Mouse (Mus musculus): Measurements from ENCODE around the gene Ndst2. TPM values are rescaled to one million over a fixed set of nuclear protein-coding genes. Genes with fewer than 3 reads are reported as not detected.

Ndst2 gene
- total and polyA plus RNA-seq, 2 experiments from 2014 or later: 8.5 to 20.3 TPM

DNA sequence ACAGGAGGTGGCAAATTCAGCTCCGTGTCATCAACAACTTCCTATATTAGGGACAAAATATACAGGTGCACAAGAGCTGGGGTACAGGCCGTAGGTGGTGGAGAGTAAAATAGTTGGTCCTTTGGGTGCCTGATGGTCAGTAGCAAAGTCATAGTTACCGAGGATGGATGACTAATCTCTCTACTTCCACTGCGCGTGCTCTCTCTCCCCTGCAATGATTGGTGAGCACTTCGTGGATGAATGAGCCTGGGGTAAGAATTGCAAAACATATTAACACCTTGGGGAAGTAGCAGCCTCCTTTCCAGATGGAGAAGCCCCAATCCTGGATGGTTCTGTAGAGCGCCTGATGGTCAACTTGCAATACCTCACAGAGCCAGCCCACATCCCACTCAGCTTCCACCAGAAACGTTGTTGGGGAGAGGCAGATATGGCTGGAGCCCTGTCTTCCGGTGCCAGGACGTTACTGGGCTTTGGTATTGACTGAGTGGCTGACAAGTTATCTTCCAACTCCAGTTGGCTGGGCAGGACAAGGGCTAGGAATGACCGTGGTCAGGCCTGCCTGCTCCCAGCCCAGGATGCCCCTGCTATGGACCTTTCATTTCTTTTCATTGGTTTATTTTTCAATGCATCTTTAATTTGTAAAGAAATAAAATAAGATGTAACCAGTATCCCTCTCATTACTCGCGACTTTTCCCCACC is 40.0 kb downstream of the Ndst2 start:
- DNase-seq (ENCODE audit: low spot score) (no peak), ATAC-seq (ENCODE audit: insufficient read depth, low read depth) (no peak; the same call in 1 of the 2 replicates)
- H3K4me2 ChIP-seq (ENCODE audit: low read depth, low read length): peak overlapping the region; percentile 81
- H3K27ac ChIP-seq (ENCODE audit: low read depth): peak overlapping the region; percentile 93
- peaks cover 53% of the 10 kb centered on the region for H3K36me3 ChIP-seq (replicated peaks; ENCODE audit: control insufficient read depth, insufficient read depth, low read length)
- no peaks in the 10 kb centered on the region for H3K9me3 ChIP-seq (replicated peaks; ENCODE audit: control insufficient read depth, low read length)
- H3K9ac ChIP-seq (replicated peaks; ENCODE audit: low read depth, low read length): peak overlapping the region; percentile 83
- TF ChIP-seq EP300 (IDR thresholded peaks at IDR 0.05; ENCODE audit: low read depth): no peak
- WGBS: 37% methylated on average over 13 of the region's 13 CpGs
- H3K27me3 ChIP-seq (ENCODE audit: control insufficient read depth, insufficient read depth, low read length): no peaks in the 10 kb centered on the region
- peaks cover 22% of the 10 kb centered on the region for H3K4me1 ChIP-seq (ENCODE audit: control insufficient read depth, insufficient read depth)
- peak overlapping the region; percentile 94 for H3K4me3 ChIP-seq (ENCODE audit: low read depth, low read length)

DNA sequence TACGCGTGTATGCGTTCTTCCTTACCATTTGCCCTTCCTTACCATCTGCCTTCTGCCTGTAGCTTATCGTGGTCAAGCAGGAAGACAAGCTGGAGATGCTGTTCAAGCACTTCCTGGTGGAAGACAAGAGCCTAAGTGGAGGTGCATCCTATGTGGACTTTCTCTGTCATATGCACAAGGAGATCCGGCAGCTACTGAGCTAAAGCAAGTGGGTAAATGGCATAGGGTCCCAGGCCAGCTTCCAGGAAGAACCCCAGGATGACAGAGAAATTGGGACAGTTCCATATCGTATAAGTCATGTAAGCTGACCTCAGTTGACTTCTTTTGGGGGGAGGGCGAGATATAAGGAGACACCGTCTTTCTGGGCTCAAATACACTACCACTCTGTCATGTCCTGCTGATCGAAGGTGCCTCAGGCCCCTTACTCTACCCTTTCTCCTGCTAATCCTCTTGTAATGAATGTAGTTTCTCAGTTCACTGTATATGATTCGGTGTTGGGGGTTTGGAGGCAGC is 40.7 kb downstream of the Ndst2 start:
- no peak overlapping the region for H3K4me2 ChIP-seq (ENCODE audit: low read depth, low read length)
- peaks cover 18% of the 10 kb centered on the region for H3K4me1 ChIP-seq (ENCODE audit: control insufficient read depth, insufficient read depth)
- WGBS: 79% methylated on average over 10 of the region's 10 CpGs
- peaks cover 56% of the 10 kb centered on the region for H3K36me3 ChIP-seq (replicated peaks; ENCODE audit: control insufficient read depth, insufficient read depth, low read length)
- no peaks in the 10 kb centered on the region for H3K27me3 ChIP-seq (ENCODE audit: control insufficient read depth, insufficient read depth, low read length)
- H3K9ac ChIP-seq (replicated peaks; ENCODE audit: low read depth, low read length): no peak overlapping the region
- no peak for TF ChIP-seq CTCF (IDR thresholded peaks at IDR 0.05; ENCODE audit: low read depth)
- TF ChIP-seq EP300 (IDR thresholded peaks at IDR 0.05; ENCODE audit: low read depth): no peak
- DNase-seq (ENCODE audit: low spot score) (no peak), ATAC-seq (ENCODE audit: insufficient read depth, low read depth) (no peak)
- H3K9me3 ChIP-seq (replicated peaks; ENCODE audit: control insufficient read depth, low read length): no peaks in the 10 kb centered on the region
- H3K27ac ChIP-seq (ENCODE audit: low read depth): no peak overlapping the region
- H3K4me3 ChIP-seq (ENCODE audit: low read depth, low read length): no peak overlapping the region

DNA sequence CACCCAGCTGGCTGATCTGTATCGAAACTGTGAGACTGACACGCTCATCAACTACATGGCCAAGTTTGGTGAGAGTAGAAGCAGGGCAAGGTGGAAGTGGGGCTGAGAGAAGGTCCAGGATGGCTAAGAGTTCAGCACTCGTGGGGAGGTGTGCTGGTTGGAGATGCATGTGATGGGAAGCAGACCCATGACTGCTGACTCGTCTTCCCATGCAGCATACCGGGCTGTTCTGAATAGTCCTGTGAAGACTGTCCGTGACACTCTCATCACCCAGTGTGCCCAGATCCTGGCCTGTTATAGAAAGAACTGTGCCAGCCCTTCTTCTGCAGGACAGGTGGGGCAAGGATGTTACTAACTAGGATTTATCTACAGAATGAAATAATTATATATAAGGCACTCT is 42.6 kb downstream of the Ndst2 start:
- WGBS: 84% methylated on average over 6 of the region's 6 CpGs
- Histone ChIP-seq H3K4me1 (ENCODE audit: control insufficient read depth, insufficient read depth) (peaks cover 11% of the 10 kb centered on the region), H3K4me2 (ENCODE audit: low read depth, low read length) (no peak overlapping the region), H3K9me3 (replicated peaks; ENCODE audit: control insufficient read depth, low read length) (no peaks in the 10 kb centered on the region), H3K36me3 (replicated peaks; ENCODE audit: control insufficient read depth, insufficient read depth, low read length) (peaks cover 74% of the 10 kb centered on the region), H3K27me3 (ENCODE audit: control insufficient read depth, insufficient read depth, low read length) (no peaks in the 10 kb centered on the region), H3K4me3 (ENCODE audit: low read depth, low read length) (no peak overlapping the region), H3K27ac (ENCODE audit: low read depth) (no peak overlapping the region), H3K9ac (replicated peaks; ENCODE audit: low read depth, low read length) (no peak overlapping the region)
- TF ChIP-seq EP300 (IDR thresholded peaks at IDR 0.05; ENCODE audit: low read depth) (no peak), CTCF (IDR thresholded peaks at IDR 0.05; ENCODE audit: low read depth) (no peak)
- DNase-seq (ENCODE audit: low spot score) (no peak), ATAC-seq (ENCODE audit: insufficient read depth, low read depth) (no peak)

- H3K4me2 ChIP-seq (ENCODE audit: low read depth, low read length): no peak overlapping the region
- H3K36me3 ChIP-seq (replicated peaks; ENCODE audit: control insufficient read depth, insufficient read depth, low read length): peaks cover 99% of the 10 kb centered on the region
- DNase-seq (ENCODE audit: low spot score): no peak
- no peak overlapping the region for H3K27ac ChIP-seq (ENCODE audit: low read depth)
- no peak for ATAC-seq (ENCODE audit: insufficient read depth, low read depth)
- WGBS: 81% methylated on average over 2 of the region's 2 CpGs
- no peaks in the 10 kb centered on the region for H3K9me3 ChIP-seq (replicated peaks; ENCODE audit: control insufficient read depth, low read length)
- H3K9ac ChIP-seq (replicated peaks; ENCODE audit: low read depth, low read length): no peak overlapping the region
- no peak for TF ChIP-seq CTCF (IDR thresholded peaks at IDR 0.05; ENCODE audit: low read depth)
- TF ChIP-seq EP300 (IDR thresholded peaks at IDR 0.05; ENCODE audit: low read depth): no peak
- H3K4me3 ChIP-seq (ENCODE audit: low read depth, low read length): no peak overlapping the region
- no peaks in the 10 kb centered on the region for H3K4me1 ChIP-seq (ENCODE audit: control insufficient read depth, insufficient read depth)
- no peaks in the 10 kb centered on the region for H3K27me3 ChIP-seq (ENCODE audit: control insufficient read depth, insufficient read depth, low read length)
Observed at GRCm38 (mm10) chr14:20689009-20689408, 45.4 kb downstream of the Ndst2 start.

- Histone ChIP-seq H3K9ac (replicated peaks; ENCODE audit: low read depth, low read length) (no peak overlapping the region), H3K27me3 (ENCODE audit: control insufficient read depth, insufficient read depth, low read length) (no peaks in the 10 kb centered on the region), H3K27ac (ENCODE audit: low read depth) (no peak overlapping the region), H3K9me3 (replicated peaks; ENCODE audit: control insufficient read depth, low read length) (no peaks in the 10 kb centered on the region), H3K4me3 (ENCODE audit: low read depth, low read length) (no peak overlapping the region), H3K36me3 (replicated peaks; ENCODE audit: control insufficient read depth, insufficient read depth, low read length) (peaks cover 96% of the 10 kb centered on the region), H3K4me1 (ENCODE audit: control insufficient read depth, insufficient read depth) (no peaks in the 10 kb centered on the region; the same call in 1 of the 2 replicates), H3K4me2 (ENCODE audit: low read depth, low read length) (no peak overlapping the region)
- TF ChIP-seq EP300 (IDR thresholded peaks at IDR 0.05; ENCODE audit: low read depth) (no peak), CTCF (IDR thresholded peaks at IDR 0.05; ENCODE audit: low read depth) (no peak)
- DNase-seq (ENCODE audit: low spot score): no peak
- WGBS: 97% methylated on average over 3 of the region's 3 CpGs
- no peak for ATAC-seq (ENCODE audit: insufficient read depth, low read depth)
Observed at GRCm38 (mm10) chr14:20686576-20686975, 47.8 kb downstream of the Ndst2 start.

DNA sequence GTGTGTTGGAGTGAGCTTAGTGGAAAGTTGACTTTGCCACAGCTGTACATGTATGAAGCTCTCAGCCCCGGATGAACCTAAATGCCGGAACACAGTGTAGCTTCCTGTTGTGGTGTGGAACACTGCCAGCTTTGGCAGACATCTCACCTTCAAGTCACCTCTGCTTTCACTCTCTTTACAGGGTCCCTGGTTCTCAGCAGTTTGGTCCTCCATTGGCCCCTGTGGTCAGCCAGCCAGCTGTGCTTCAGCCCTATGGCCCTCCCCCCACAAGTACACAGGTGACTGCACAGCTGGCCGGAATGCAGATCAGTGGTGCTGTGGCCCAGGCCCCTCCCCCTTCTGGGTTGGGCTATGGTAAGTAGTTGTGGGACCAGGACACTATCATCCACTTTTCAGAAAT is 51.9 kb downstream of the Ndst2 start:
- Histone ChIP-seq H3K9me3 (replicated peaks; ENCODE audit: control insufficient read depth, low read length) (no peaks in the 10 kb centered on the region), H3K4me2 (ENCODE audit: low read depth, low read length) (no peak overlapping the region), H3K36me3 (replicated peaks; ENCODE audit: control insufficient read depth, insufficient read depth, low read length) (peaks cover 97% of the 10 kb centered on the region), H3K4me1 (ENCODE audit: control insufficient read depth, insufficient read depth) (no peaks in the 10 kb centered on the region; the same call in 1 of the 2 replicates), H3K9ac (replicated peaks; ENCODE audit: low read depth, low read length) (no peak overlapping the region), H3K27ac (ENCODE audit: low read depth) (peak overlapping the region; percentile 56), H3K27me3 (ENCODE audit: control insufficient read depth, insufficient read depth, low read length) (no peaks in the 10 kb centered on the region), H3K4me3 (ENCODE audit: low read depth, low read length) (no peak overlapping the region)
- DNase-seq (ENCODE audit: low spot score): peak; percentile 78
- WGBS: 10% methylated on average over 3 of the region's 3 CpGs
- peak; percentile 74 for ATAC-seq (ENCODE audit: insufficient read depth, low read depth)
- TF ChIP-seq EP300 (IDR thresholded peaks at IDR 0.05; ENCODE audit: low read depth) (no peak), CTCF (IDR thresholded peaks at IDR 0.05; ENCODE audit: low read depth) (no peak)
